Mouse (Mus musculus): Measurements from ENCODE around the gene Calr3.

GRCm38 (mm10) chr8:72470684-72471083 lies 27.0 kb upstream of the Calr3 start:
- TF ChIP-seq POLR2A (IDR thresholded peaks at IDR 0.05; ENCODE audit: low read depth, low read length) (no peak), CTCF (IDR thresholded peaks at IDR 0.05; ENCODE audit: extremely low read depth, insufficient read length, insufficient replicate concordance, low read depth, low read length) (no peak)
